Mouse (Mus musculus): ENCODE data around the gene Samsn1. TPM values are rescaled to one million over a fixed set of nuclear protein-coding genes. Genes with fewer than 3 reads are reported as not detected.

Gene Samsn1
- 6.9 and 8.4 TPM in 2 replicates for polyA plus RNA-seq (2012; rRNA removed)

DNA sequence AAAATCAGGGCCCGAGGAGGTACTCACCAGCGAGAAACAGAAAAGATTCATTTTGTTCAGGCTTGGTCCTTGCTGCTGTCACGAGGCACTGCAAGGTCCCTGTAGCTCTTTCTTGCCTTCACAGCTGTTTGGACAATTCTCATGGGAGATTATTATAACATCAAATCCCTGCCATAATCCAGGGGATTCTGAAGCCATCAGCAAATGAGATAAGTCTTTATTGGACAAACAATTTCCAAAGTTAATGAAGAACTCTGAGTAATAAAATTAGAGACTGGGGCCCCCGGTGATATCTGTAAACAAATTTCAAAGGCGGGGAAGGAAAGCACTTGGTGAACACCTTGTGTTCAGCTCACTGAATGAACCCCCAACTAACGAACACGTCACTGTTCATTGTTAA, at the start of gene Samsn1:
Gene Samsn1, minus strand, starts transcription at position 101 of the 400 bp plus-strand sequence.
- WGBS: 96% methylated on average over 7 of the region's 7 CpGs
- TF ChIP-seq CTCF (IDR thresholded peaks at IDR 0.05; ENCODE audit: borderline replicate concordance, control insufficient read depth, extremely low read depth, insufficient read depth, low read length, poor library complexity) (no peak), POLR2A (IDR thresholded peaks at IDR 0.05; ENCODE audit: control insufficient read depth, extremely low read depth, insufficient read depth, low read length, poor library complexity) (no peak)
- Histone ChIP-seq H3K4me3 (ENCODE audit: control insufficient read depth, insufficient read depth, low read length) (no peak within 1 kb of the TSS), H3K27me3 (ENCODE audit: control insufficient read depth, insufficient read depth, low read length) (no peaks in the 10 kb centered on the region), H3K4me1 (replicated peaks; ENCODE audit: control insufficient read depth, insufficient read depth, low read length) (no peaks in the 10 kb centered on the region), H3K27ac (ENCODE audit: control insufficient read depth, insufficient read depth, low read length) (no peak within 1 kb of the TSS), H3K36me3 (ENCODE audit: control insufficient read depth, insufficient read depth, low read length) (no peaks in the 10 kb centered on the region)
- DNase-seq: no peak

DNA sequence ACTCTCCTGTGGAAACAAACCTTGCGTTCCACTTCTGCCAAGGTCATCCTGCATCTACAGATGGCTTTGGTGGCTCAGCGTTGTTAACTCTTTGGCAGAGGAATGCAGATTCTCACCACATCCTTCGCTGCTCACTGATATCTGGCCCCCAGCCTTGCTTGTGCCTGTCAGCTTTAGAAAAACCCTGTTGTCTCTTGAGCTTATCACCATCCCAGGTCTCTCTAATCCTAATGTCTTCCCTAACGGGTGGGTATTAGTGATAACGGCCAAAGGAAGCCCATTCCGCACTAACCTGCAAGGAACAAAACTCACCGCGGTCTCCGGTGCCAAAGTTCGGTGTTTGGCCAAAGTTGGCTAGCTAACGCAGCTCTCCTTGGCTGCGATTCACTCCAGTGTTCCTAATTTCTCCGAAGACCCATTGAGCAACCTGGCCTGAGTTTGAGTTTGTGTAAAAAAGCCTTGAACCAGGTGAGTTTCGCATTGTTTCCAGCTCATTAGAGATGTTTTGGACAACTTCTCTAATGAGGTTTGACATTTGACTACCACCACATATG, 44.1 kb upstream of the Samsn1 start:
- WGBS: 97% methylated on average over 14 of the region's 14 CpGs
- TF ChIP-seq CTCF (IDR thresholded peaks at IDR 0.05; ENCODE audit: borderline replicate concordance, control insufficient read depth, extremely low read depth, insufficient read depth, low read length, poor library complexity) (no peak), POLR2A (IDR thresholded peaks at IDR 0.05; ENCODE audit: control insufficient read depth, extremely low read depth, insufficient read depth, low read length, poor library complexity) (no peak)
- H3K4me1 ChIP-seq (replicated peaks; ENCODE audit: control insufficient read depth, insufficient read depth, low read length): no peaks in the 10 kb centered on the region
- no peaks in the 10 kb centered on the region for H3K36me3 ChIP-seq (ENCODE audit: control insufficient read depth, insufficient read depth, low read length)
- no peak for DNase-seq
- H3K27me3 ChIP-seq (ENCODE audit: control insufficient read depth, insufficient read depth, low read length): no peaks in the 10 kb centered on the region
- no peak overlapping the region for H3K27ac ChIP-seq (ENCODE audit: control insufficient read depth, insufficient read depth, low read length)
- H3K4me3 ChIP-seq (ENCODE audit: control insufficient read depth, insufficient read depth, low read length): no peak overlapping the region

DNA sequence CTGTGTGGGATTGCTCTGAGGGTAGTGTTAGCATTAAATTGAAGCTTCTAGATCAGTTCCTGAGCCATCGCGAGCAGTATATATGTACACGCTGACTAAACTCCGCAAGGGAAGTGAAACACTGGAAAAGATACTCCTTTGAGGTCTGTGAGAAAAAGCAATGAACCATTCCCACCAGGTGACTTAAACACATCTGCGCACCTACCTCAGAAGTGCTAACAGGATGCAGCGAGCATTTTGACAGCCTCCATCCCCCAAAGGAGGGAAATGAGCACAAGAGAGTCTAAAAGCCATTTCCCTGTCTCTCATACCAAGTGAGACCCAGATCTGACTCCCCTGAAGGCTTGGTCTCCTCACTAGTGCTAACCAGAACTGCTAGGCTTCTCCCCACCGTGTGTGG, 32.9 kb upstream of the Samsn1 start:
- peaks cover 5% of the 10 kb centered on the region; the same call in 1 of the 2 replicates for H3K4me1 ChIP-seq (replicated peaks; ENCODE audit: control insufficient read depth, insufficient read depth, low read length)
- no peak overlapping the region for H3K4me3 ChIP-seq (ENCODE audit: control insufficient read depth, insufficient read depth, low read length)
- TF ChIP-seq POLR2A (IDR thresholded peaks at IDR 0.05; ENCODE audit: control insufficient read depth, extremely low read depth, insufficient read depth, low read length, poor library complexity) (no peak), CTCF (IDR thresholded peaks at IDR 0.05; ENCODE audit: borderline replicate concordance, control insufficient read depth, extremely low read depth, insufficient read depth, low read length, poor library complexity) (no peak)
- no peak overlapping the region for H3K27ac ChIP-seq (ENCODE audit: control insufficient read depth, insufficient read depth, low read length)
- H3K27me3 ChIP-seq (ENCODE audit: control insufficient read depth, insufficient read depth, low read length): no peaks in the 10 kb centered on the region
- DNase-seq: no peak
- H3K36me3 ChIP-seq (ENCODE audit: control insufficient read depth, insufficient read depth, low read length): no peaks in the 10 kb centered on the region
- 90% methylated on average over 7 of the region's 7 CpGs for WGBS

DNA sequence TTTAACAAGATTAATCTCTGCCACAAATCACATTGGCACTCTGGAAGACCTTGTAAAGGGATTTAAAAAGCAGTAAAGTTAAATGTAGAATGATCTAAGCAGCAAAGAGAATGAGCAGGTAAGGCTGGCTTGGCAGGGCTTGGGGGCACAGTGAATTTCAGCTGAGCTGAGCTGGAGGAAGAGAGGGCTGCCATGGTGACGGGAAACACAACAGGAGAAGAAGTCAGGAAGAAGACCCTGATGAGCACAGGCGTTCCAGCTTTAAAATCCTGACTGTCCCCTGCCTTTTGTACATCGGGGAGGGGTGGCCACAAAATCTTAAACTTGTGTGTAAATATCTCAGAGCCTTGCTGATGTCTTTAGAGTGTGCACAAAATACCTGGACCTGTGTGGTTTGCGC, 32.0 kb upstream of the Samsn1 start:
- 72% methylated on average over 4 of the region's 4 CpGs for WGBS
- Histone ChIP-seq H3K27me3 (ENCODE audit: control insufficient read depth, insufficient read depth, low read length) (no peaks in the 10 kb centered on the region), H3K27ac (ENCODE audit: control insufficient read depth, insufficient read depth, low read length) (no peak overlapping the region), H3K36me3 (ENCODE audit: control insufficient read depth, insufficient read depth, low read length) (no peaks in the 10 kb centered on the region), H3K4me3 (ENCODE audit: control insufficient read depth, insufficient read depth, low read length) (no peak overlapping the region), H3K4me1 (replicated peaks; ENCODE audit: control insufficient read depth, insufficient read depth, low read length) (peaks cover 5% of the 10 kb centered on the region; the same call in 1 of the 2 replicates)
- TF ChIP-seq POLR2A (IDR thresholded peaks at IDR 0.05; ENCODE audit: control insufficient read depth, extremely low read depth, insufficient read depth, low read length, poor library complexity) (no peak), CTCF (IDR thresholded peaks at IDR 0.05; ENCODE audit: borderline replicate concordance, control insufficient read depth, extremely low read depth, insufficient read depth, low read length, poor library complexity) (no peak)
- no peak for DNase-seq

DNA sequence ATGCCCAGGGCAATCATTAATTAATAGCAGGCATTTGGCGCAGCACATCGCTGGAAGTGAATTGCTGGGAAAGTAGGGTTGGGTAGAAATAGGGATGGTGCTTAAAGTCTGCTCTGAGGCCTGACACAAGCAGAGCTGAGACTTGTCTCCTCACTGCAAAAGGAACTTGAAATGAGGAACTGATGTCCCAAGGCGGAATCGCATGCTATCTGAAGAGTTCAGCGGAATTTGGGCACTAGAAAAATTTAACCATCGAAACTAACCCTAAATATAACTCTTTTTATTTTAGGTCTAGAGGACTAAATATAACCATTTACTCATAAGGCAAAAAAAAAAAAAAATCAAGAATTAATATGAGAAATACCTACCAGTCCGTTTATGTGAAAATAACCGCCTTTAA, 31.5 kb upstream of the Samsn1 start:
- H3K36me3 ChIP-seq (ENCODE audit: control insufficient read depth, insufficient read depth, low read length): no peaks in the 10 kb centered on the region
- no peak for DNase-seq
- TF ChIP-seq POLR2A (IDR thresholded peaks at IDR 0.05; ENCODE audit: control insufficient read depth, extremely low read depth, insufficient read depth, low read length, poor library complexity) (no peak), CTCF (IDR thresholded peaks at IDR 0.05; ENCODE audit: borderline replicate concordance, control insufficient read depth, extremely low read depth, insufficient read depth, low read length, poor library complexity) (no peak)
- H3K4me3 ChIP-seq (ENCODE audit: control insufficient read depth, insufficient read depth, low read length): no peak overlapping the region
- H3K4me1 ChIP-seq (replicated peaks; ENCODE audit: control insufficient read depth, insufficient read depth, low read length): peaks cover 5% of the 10 kb centered on the region; the same call in 1 of the 2 replicates
- WGBS: 51% methylated on average over 8 of the region's 8 CpGs
- no peak overlapping the region for H3K27ac ChIP-seq (ENCODE audit: control insufficient read depth, insufficient read depth, low read length)
- no peaks in the 10 kb centered on the region for H3K27me3 ChIP-seq (ENCODE audit: control insufficient read depth, insufficient read depth, low read length)

DNA sequence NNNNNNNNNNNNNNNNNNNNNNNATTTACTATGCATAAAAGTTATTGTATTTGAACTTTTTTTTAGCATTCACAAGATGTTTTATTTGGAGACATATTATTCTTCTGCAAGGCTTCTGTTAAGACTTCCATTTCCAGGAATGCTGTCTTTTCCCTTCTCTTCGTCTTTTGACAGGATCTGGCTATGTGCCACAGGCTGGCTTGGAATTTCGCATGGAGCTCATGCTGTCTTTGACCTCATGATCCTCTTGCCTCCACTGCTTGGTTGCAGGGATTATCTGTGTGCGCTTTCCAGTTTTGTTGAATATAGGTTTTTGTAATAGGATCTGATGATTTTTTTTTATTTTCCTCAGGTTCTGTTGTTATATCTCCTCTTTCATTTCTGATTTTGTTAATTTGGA, 25.0 kb upstream of the Samsn1 start:
- DNase-seq: no peak
- H3K4me3 ChIP-seq (ENCODE audit: control insufficient read depth, insufficient read depth, low read length): no peak overlapping the region
- no peaks in the 10 kb centered on the region for H3K4me1 ChIP-seq (replicated peaks; ENCODE audit: control insufficient read depth, insufficient read depth, low read length)
- no peak for TF ChIP-seq CTCF (IDR thresholded peaks at IDR 0.05; ENCODE audit: borderline replicate concordance, control insufficient read depth, extremely low read depth, insufficient read depth, low read length, poor library complexity)
- TF ChIP-seq POLR2A (IDR thresholded peaks at IDR 0.05; ENCODE audit: control insufficient read depth, extremely low read depth, insufficient read depth, low read length, poor library complexity): no peak
- H3K27ac ChIP-seq (ENCODE audit: control insufficient read depth, insufficient read depth, low read length): no peak overlapping the region
- H3K27me3 ChIP-seq (ENCODE audit: control insufficient read depth, insufficient read depth, low read length): no peaks in the 10 kb centered on the region
- WGBS: 94% methylated on average over 3 of the region's 3 CpGs
- no peaks in the 10 kb centered on the region for H3K36me3 ChIP-seq (ENCODE audit: control insufficient read depth, insufficient read depth, low read length)
